Mouse (Mus musculus): ENCODE data around the gene Iqgap2. TPM values are rescaled to one million over a fixed set of nuclear protein-coding genes. Genes with fewer than 3 reads are reported as not detected.

Iqgap2 gene
- 100 to 1,000 TPM; 149 to 229 TPM for total RNA-seq (2021)
- long read RNA-seq, experiment 1, full-length matches to known transcripts: 2 of 40 reads
- long read RNA-seq, experiment 1, partial matches to known transcripts: 31 of 40 reads
- long read RNA-seq, experiment 1, other reads (novel, unspliced or antisense): 7 of 40 reads
- long read RNA-seq, experiment 2, full-length matches to known transcripts: 2 of 11 reads
- long read RNA-seq, experiment 2, partial matches to known transcripts: 8 of 11 reads
- long read RNA-seq, experiment 2, other reads (novel, unspliced or antisense): 1 of 11 reads

DNA sequence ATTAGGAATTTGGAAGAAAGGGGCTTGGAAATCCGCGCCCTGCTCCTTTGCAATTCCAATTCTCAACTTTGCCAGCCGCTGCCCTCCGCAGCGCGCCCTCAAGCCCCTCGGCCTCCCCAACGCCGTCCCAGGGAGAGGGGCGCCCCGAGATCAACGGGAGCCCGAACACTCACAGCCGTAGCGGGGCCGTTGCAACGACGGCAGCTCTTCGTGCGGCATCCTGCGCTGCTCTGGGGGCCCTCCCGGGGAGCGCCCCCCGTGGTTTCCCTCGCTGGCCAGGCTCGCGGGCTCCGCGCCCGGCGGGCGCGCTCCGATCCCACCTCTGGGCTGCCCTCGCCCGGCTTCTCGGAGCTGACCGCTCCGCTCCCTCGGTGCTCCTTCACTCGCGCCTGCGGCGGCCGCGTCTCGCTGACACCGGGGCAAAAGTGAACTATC is at the start of gene Iqgap2:
TSS of gene Iqgap2 (minus strand) at position 432 of the 435 bp plus-strand sequence.
- no peak for DNase-seq

DNA sequence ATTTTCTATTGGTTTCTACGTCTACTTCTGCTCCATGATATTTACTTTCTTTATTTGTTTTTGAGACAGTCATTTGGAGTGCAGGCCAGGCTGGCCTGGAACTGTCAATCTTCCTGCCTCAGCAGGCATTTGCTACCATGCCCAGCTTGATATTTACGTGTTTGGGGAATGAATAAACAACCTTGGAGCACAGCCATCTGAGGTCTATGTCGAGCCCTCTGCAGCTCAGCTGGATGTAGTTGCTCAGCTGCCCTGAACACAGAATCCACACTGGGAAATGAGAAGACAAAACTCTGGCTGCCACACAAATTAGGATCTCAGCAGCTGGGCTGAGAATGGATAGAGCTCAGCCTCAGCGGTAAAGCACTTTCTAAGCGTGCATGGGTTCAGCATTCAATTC is 49.1 kb upstream of the Iqgap2 start:
- DNase-seq: no peak

DNA sequence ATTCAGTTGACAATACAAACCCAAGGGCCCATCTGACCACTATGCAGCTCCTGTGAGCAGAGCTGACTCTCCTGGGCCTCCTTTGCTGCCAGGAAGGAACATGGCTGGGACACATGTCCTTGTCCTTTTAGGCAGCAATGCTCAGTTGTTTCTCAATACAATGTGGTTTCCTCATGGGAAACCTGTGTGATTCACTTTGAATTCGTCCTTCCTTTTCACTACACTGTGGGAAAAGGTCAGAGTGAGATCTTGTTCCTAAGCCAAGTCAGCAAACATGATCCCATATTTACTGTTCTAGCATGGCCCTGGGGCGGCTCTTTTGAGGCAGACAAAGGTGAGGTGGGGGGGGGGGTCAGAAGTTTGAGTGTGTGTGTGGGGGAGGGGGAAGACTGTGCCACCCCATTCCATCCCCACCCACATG is 32.5 kb upstream of the Iqgap2 start:
- peak; percentile 30 to 36 for DNase-seq

DNA sequence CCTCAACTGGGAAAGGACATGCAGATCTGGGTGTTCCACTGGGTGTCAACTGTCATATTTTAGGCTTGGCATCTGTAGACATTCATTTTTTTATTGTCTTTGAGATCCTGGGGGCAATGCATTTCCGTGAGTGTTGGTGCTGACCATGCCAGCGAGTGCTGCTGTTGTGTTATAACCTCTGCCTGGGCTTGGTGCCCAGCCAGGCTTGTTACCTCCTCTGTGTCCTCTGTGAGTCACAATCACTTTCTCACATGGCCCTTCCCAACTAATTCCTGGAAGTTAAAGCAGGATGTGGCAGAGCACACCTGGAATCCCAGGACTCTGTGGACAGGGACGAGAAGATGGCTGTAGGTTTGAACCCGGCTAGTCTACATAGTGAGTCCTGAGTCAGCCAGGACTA is 30.9 kb upstream of the Iqgap2 start:
- peak; percentile 38 to 58 for DNase-seq

DNA sequence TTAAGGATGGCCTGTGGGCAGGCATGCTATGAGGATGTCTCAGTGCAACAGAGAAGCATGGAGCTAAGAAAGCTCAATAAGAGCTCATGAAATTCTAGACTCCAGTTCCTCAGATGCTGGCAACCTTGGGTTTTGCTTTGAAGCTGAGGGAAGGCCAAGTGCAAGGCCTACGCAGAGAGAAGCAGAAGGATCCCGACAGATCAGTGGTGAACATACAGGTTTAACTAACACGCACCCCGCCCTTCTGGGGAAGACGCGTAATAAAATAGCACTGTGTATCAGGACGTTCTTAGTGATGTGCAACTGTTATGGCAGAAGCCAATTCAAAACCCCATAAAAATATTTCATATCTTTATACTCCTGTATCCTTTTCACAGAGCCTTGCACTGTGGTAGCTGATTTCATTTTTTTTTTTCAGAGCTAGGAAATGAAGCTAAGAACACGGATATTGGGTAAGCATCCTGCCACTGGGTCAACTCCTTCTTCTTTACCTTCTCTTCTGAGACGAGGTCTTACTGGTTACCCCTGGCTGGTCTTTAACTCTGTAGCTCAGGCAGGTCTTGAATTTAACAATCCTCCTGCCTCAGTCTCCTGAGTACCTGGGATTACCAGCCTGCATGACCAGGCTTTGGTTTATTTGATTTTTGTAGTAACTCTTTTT is 27.0 kb upstream of the Iqgap2 start:
- peak in 1 of 2 experiments; percentile 20 for DNase-seq

DNA sequence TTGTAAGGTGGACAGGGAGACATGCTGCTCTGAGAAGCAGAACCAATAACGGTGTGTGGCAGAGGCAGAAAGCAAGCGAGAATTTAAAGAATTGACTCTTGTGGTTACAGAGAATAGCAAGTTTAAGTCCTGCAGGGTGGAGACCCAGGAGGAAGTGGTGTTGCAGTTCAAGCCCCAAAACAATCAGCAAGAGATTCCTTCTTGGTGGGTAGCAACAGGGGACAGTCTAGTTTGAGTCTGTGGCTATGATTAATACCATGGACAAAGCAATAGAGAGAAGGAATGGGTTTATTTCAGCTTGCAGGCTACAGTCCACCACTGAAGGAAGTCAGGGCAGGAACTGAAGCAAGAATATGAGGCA is 21.3 kb upstream of the Iqgap2 start:
- no peak for DNase-seq

DNA sequence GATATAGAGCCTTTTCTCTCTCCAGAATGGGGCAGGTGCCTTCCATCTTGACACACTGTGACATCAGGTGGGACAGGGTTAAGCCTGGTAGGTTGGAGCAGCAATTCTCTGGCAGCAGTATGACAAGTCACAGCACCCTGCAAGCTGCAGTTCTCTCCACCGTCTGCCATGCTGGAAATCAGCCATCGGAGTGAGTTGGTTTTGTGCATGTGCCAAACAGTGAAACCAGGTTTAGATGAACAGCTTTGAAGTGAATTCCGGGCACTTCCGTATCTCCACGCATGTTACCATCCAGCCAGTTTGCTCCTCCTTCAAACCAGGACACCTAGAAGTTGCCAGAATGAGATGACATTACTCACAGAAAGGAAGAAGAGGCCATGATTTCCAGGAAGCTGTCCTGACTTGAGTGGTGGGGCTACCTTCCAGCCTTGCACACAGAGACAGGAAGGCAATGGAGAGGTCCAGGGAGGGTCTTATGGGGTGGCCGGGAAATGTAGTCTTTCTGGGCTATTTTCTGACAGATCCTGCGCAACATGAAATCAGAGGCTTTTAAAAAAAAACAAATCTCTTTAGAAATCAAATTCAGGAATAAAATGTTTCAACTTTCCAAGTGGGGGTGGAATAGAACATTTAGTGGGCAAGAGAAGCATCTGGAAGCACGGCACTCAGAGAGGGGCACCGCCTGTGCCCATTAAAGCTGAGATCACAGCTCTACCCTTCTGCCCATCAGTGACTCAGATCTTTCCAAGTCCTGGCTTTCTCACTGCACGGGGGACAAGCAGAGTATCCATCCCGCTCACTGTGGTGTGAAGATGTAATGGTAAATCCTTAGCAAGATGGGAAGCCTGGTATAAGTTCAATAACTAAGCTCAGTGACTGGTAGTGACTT is 20.7 kb upstream of the Iqgap2 start:
- peak; percentile 48 to 56 for DNase-seq

DNA sequence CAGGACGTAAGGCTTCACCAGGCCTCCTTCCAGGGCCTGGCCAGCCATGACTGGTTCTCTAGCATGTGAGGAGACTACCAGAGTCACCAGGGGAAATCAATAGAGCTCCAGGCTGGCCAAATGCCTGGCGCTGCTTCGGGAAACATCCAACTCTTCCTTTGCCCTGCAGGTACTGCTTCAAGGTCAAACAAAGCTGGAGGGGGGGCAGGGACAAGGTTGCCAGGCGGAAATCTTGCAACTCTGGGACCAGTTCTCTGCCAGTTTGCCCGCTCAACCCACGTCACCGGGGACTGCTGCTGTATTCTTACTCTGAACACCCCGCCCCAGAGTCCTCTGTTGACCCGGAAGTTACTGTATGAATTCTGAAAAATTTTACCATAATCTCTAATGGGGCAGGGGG is 18.5 kb upstream of the Iqgap2 start:
- peak in 1 of 2 experiments; percentile 25 for DNase-seq

DNA sequence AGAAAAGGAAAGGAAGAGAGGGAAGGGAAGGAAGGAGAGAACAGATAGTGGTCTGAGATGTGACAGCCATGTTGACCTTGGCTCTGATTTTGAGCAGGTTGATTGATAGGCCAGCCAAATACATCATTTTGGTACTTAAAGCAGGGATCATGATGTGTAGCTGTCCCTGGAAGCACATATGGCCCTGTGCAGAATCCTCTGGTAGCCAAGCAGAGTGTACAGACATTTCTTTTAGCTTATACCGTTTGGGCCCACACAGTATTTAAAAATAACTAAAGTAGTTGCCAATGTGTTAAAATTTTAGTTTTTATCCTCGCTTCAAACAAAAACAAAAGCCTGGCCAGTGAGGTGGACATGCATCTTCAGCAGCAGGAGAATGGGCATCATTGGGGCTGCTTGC is 17.5 kb upstream of the Iqgap2 start:
- DNase-seq: no peak

DNA sequence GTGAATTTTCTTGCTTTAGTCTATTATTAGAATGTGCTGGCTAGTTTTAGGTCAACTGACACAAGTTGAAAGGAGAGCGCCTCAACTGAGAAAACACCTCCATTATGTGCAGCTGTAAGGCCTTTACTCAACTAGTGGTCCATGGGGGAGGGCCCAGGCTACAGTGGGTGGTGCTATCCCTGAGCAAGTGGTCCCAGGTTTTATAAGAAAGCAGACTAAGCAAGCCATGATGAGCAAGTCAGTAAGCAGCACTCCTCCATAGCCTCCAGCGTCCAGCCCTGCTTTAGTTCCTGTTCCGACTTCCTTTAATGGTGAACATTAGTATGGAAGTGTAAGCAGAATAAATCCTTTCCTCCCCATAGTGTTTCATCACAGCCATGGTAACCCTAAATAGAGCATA is 11.0 kb upstream of the Iqgap2 start:
- no peak for DNase-seq

DNA sequence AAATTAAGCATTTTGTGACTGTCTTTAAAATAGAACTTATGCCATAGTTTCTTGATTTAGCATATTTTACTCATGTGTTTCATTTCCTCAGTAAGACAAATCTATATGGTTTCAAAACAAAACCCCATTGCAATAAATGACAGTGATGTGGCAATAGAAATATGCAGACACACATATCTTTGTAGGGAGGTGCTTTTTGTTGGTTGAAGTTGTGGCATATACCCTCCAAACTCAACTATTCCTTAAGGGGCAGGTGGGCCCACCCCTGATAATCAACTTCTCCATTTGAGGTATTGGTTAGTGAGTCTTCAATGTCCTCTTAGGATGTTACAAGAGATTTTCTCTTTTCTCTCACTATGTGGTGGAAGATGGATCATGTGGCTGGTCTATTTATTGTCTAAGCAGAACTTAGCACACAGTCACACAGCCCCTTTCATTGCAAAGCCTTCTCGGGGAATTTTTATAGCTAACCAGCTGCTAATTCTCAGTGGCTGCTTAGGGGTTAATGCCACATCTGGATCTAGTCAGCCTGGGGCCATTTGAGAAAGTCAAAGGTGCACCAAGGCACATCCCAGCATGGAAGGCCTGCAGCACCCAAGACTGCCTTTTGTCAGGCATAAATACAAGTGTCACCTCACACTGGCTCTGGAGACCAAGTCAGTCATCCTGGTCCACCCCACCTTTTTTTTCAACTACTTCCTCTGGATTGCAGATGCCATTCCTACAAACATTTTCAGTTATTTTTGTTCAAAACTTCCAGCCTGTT is 8.3 kb upstream of the Iqgap2 start:
- no peak for DNase-seq

DNA sequence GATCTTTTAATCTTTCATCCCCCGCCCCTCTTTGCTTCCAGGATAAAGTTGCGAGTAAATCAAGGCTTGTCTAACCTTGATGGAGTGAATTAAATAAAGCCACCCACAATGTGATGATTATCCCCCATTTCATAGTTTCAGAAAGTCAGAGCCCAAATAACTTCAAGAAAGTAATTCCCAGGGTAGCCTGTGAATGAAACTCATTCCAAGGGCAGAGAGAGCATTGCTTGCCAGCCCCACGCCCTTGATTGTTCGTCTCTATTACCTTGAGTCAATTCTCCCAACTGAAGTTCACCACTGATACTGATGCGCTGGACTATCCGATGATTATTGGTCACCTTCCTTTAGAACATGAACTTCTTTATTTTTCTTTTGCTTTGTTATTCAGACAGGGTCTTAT is 4.8 kb upstream of the Iqgap2 start:
- peak; percentile 36 to 48 for DNase-seq

DNA sequence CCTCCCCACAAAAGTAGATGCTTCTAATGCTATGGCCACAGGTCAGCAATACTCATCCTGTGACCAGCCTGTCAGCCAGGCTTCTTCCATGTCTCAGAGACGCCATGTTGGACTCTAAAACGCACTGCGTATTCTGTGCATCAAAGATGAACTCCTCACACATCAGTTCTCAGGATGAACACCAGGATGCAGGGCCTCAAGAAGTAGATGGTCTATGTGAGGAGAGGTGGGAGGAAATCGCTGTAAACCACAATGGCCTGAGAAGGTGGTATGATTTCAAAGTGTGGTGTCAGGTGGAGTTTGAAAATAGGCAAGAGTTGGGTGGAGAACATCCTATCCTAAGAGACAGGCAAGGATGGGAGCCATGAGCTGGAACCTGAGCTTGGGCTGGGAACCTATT is 1.4 kb upstream of the Iqgap2 start:
- DNase-seq: no peak

DNA sequence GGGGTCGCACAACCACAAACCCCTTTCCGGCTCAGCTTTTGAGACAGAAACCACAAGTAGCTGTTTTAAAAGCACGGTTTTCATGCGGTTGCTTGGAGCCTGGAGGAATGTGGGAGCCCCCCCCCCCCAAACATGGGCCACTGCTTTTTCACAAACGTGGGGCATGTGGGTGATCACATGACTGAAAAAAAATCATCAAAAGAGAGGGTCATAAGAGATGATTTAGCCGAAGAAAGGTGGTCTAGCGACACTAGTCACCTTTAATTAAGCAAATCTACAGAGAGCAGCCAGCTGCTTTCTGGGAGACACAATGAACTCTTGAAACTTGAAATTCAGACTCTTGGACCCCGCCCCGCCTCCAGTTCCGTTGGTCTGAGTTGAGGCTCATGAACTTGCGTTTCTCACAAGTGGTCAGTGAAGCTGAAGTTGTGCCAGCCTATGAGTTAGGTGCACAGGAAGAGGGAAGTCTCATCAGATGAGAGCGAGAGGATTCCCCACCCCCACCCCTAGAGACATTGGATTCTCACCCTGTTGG is 956 bp upstream of the Iqgap2 start:
- DNase-seq: peak; percentile 14 to 33

DNA sequence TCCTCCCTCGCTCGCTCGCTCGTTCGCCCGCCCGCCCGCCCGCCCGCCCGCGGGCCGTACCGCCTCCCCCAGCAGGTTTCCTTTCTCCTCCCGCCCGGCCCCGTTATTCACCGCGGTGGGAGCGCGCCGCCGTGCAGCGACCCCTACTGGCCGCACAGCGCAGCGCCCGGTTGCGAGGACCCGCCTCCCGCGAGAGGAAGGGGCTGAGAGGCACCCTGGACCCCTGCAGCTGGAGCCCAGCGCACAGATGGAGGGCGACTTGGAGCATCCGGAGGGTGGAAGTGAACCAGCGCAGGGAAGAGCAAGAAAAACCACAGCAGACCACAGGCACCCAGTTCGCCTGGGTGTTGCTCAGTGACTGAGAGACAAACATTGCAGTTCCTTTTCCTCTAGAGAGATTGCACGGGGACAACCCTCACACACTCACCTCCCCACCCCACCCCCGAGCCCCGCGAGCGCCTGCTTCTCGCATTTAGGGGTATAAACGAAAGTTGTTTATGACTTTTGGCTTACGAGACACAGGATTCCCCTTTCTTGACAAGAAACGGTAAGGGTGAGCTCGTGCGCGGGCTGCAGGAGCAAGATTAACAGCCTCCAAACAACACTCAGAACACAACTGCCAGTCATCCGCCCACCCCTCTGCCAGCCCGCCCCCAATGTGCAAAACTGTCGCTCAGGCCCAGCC is 346 bp upstream of the Iqgap2 start:
- peak; percentile 89 to 91 for DNase-seq

DNA sequence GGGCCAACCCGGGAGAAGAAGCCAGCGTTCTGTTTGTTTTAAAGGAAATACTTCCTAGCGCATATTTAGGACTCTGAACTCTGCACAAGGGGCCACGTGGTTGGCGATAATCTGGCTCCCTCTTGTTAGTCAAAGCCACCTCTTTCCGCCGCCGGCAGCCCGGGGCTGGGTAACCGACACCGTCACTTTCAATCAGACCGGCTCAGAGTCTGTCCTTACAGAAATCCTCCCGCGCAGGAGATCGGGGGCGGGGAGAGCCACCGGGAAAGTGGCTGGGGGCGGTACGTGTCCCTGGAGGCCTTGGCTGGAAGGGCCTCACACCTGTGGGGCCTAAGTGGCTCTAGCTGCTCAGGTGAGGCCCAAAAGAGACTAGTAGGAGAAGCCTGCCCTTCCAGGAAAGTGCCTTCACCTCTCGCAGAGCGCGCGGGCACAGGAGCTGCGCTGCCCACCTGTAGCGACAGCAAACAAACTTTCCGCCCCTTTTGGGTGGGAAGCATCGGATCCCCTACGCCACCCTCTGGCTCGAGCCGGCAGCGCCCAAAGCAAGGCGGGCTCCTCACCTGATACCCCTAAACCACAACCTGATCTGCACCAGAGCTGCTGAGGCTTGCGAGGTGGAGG is 761 bp downstream of the Iqgap2 start:
- DNase-seq: peak; percentile 76 to 79

DNA sequence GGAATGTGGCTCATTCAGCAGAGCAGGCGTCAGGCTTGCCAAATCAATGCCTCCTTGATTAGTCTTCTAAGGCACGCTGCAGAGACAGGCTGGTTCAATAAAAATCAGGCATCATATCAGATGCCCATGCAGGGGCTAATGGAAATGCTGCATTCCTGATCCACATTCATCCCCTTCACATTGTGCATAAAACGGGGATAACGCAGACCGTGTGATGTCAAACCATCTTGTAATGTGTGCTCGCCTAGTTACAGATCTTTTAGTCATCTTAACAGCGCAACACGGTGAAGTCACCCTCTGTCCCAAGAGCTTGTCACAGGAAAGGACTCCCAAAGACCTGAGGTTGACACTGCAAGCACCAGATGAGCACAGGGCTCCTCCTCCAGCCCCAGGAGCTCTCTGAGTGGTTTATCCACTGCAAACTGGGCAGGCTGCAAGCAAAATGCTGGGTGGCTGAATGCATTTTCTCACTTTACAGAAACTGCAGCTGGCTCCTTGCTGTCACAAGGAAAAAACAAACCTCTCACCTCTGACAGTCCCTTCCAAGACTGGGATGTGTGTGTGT is 1.7 kb downstream of the Iqgap2 start:
- peak; percentile 71 to 78 for DNase-seq

DNA sequence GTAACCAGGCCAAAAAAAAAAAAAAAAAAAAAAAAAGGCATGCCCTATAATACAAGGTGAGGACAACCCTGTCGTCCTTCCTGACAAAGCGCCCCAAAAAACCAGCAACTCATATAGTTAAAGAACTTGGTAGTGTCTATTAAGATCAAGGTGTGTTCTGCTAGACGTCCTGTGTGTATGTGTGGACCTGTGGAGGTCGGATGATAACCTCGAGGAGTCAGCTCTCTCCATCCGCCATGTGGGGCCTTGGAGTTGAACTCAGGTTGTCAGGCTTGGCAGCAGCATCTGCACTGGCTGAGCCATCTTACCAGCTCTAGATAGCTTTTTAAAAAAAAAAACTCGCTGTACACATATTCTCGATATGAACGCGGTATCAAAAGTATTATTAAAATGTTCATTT is 2.4 kb downstream of the Iqgap2 start:
- no peak for DNase-seq

DNA sequence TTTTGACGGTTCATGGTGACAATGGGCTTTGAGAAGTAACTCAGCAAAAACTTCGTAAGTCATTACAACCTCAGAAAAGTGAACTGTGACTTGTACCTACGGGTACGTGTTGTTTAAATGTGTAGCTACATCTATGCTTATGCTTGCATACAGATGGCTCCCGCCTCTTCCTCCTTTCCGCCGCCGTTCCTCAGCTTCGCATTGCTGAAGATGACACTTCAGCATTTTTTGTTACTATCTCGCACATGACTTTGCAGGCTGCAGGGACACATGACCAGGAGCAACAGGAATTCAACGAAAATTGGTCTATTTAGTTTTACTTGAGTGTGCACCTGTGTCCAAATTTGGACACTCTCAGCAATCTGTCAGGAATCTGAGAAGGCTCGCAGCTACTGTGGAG is 3.1 kb downstream of the Iqgap2 start:
- DNase-seq: no peak

DNA sequence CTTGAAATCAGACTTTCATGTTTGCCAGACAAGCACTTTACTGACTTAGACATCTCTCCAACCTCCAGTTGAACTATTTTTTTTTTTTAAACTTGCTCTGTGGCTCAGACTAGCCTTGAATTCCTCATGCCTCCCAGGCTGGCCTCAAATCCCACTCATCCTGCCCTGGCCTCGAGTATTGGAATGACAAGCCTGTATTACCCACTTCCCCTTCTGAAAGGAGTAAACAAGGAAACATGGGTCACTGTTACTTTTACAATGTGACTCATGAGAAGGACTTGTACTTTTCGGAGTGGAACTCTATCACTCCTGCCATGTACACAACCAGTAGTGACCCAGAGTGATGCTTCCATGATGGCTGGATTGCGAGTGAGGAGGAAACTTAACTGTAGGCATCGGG is 3.6 kb downstream of the Iqgap2 start:
- peak; percentile 29 to 33 for DNase-seq
